Mouse (Mus musculus): ENCODE data around the gene 2210408I21Rik. TPM values are rescaled to one million over a fixed set of nuclear protein-coding genes. Genes with fewer than 3 reads are reported as not detected.
"Not testable (repeated sequence)": the region's sequence is repeated elsewhere in the genome, so short reads cannot be mapped to it uniquely, and the experiment has no call there.

2210408I21Rik gene
- not detected in 2 replicates for polyA plus RNA-seq (2012; ENCODE audit: insufficient read depth, insufficient read length, low replicate concordance, missing spikeins)

DNA sequence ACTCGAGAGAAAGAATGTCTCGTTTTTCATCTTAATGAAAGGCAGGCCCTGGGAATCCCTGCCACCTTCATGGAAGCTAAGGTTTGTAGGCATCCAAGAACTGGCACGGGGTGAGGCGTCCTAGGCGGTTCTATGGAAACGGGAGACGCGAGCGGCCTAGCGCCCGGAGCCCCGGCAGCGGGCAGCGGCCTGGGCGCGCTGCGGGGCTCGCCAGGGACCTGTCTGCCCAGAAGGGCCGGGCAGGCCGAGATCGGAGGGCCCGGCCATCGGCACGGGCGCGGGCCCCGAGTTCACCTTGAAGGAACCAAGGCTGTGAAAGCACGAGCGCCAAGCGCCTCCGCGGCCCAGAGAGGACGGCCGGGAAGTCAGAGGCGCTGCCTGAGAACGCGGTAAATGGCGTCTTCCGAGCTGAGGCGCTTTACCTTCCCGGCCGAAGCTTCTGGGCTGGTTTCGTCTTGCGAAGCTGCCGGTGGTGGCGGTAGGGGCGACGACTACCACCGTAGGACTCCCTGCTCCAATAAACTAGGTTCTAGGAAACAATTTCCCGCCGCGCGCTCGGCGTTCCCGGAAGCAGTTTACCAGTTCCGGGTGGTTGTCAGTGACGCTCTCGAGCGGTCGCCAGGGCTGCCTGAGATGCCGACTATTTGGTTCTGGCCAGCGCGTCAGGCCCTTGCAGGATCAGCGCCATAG, at the start of gene 2210408I21Rik, which contains the start of gene Slf1:
Gene 2210408I21Rik, plus strand, starts transcription at position 610 of the 690 bp plus-strand sequence.
Gene Slf1, minus strand, starts transcription at position 543 of the 690 bp plus-strand sequence.
- Histone ChIP-seq H3K4me3 (ENCODE audit: insufficient read depth, low read depth, low read length) (peak within 1 kb of the TSS; percentile 78), H3K27ac (ENCODE audit: insufficient read depth, low read depth, low read length) (peak within 1 kb of the TSS; percentile 54; the same call in 1 of the 2 replicates), H3K4me1 (ENCODE audit: control insufficient read depth, insufficient read depth, low read length) (no peaks in the 10 kb centered on the region)
- WGBS = under 1% methylated on average over 65 of the region's 65 CpGs
- TF ChIP-seq POLR2A (IDR thresholded peaks at IDR 0.05; ENCODE audit: insufficient read depth, low read depth, low read length) (0 out of 2 replicates have a peak, but pooled peaks have one; percentile 37), CTCF (IDR thresholded peaks at IDR 0.05; ENCODE audit: insufficient read depth, low read depth, low read length) (no peak)

- H3K27ac ChIP-seq (ENCODE audit: insufficient read depth, low read depth, low read length); H3K4me1 ChIP-seq (ENCODE audit: control insufficient read depth, insufficient read depth, low read length); H3K4me3 ChIP-seq (ENCODE audit: insufficient read depth, low read depth, low read length): not testable (repeated sequence)
- 97% methylated on average over 1 of the region's 1 CpGs for WGBS
These were observed 42.5 kb upstream of the 2210408I21Rik start for GRCm38 (mm10) chr13:77092876-77093275.

DNA sequence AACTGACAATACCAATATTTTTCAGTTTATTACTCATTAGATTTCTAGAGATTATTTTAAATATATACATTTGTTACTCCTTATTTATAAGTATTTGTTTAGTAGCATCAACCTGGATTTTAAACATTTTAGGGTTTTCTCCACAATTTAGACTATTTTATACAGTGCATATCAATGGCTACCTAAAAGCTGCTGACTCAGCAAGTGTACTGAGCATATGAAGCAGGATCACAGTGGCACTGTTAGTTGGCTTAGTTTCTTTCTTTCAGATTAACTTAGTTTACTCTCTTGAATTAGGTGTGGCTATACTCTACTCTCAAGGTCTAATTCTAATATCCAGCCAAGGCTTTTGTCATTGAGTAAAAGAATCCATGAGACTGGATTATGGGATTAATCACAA, 27.6 kb upstream of the 2210408I21Rik start:
- TF ChIP-seq POLR2A (IDR thresholded peaks at IDR 0.05; ENCODE audit: insufficient read depth, low read depth, low read length) = no peak
- no peak for TF ChIP-seq CTCF (IDR thresholded peaks at IDR 0.05; ENCODE audit: insufficient read depth, low read depth, low read length)
- no peaks in the 10 kb centered on the region for H3K4me1 ChIP-seq (ENCODE audit: control insufficient read depth, insufficient read depth, low read length)
- H3K27ac ChIP-seq (ENCODE audit: insufficient read depth, low read depth, low read length) = no peak overlapping the region
- no peak overlapping the region for H3K4me3 ChIP-seq (ENCODE audit: insufficient read depth, low read depth, low read length)

DNA sequence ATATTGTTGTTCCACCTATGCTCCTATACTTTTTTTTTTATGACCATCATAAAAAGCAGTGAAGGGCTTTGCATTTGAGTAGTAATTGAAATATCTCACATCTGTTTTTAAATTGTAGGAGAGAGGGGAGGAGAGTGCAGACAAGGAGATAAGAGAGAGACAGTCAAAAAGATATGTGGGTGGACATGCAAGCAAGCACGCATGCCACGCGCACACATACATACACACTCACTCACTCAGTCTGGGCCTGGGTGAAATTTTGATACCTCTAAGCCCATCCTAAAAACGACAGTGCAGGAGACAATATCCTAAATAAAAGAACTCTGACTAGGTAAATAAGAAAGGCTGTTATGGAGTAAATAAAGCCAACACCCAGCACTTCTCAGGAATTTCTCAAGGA, 16.6 kb upstream of the 2210408I21Rik start:
- 90% methylated on average over 4 of the region's 4 CpGs for WGBS
- H3K4me1 ChIP-seq (ENCODE audit: control insufficient read depth, insufficient read depth, low read length) = no peaks in the 10 kb centered on the region
- no peak overlapping the region for H3K4me3 ChIP-seq (ENCODE audit: insufficient read depth, low read depth, low read length)
- no peak overlapping the region for H3K27ac ChIP-seq (ENCODE audit: insufficient read depth, low read depth, low read length)
- TF ChIP-seq CTCF (IDR thresholded peaks at IDR 0.05; ENCODE audit: insufficient read depth, low read depth, low read length) (no peak), POLR2A (IDR thresholded peaks at IDR 0.05; ENCODE audit: insufficient read depth, low read depth, low read length) (no peak)

DNA sequence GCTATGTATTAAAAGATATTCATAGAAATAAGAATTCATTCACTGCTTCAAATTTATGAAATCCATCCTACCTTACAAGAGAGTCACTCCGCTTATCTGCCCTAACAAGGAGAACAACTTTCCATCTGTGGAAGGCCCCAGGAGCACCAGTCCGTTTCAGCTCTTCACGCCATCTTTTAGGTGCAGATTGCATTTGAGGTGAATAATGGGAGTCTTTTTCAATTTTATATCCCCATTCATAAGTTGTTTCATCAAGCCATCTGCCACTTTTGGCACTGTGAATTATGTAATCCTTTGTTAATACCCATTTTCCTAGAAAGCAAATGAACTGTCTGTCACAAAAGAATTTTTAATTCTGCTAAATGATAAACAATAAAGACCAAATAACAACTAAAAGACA, 10.2 kb upstream of the 2210408I21Rik start:
- 94% methylated on average over 3 of the region's 3 CpGs for WGBS
- no peak overlapping the region for H3K4me3 ChIP-seq (ENCODE audit: insufficient read depth, low read depth, low read length)
- TF ChIP-seq CTCF (IDR thresholded peaks at IDR 0.05; ENCODE audit: insufficient read depth, low read depth, low read length) (no peak), POLR2A (IDR thresholded peaks at IDR 0.05; ENCODE audit: insufficient read depth, low read depth, low read length) (no peak)
- no peaks in the 10 kb centered on the region for H3K4me1 ChIP-seq (ENCODE audit: control insufficient read depth, insufficient read depth, low read length)
- H3K27ac ChIP-seq (ENCODE audit: insufficient read depth, low read depth, low read length) = no peak overlapping the region

DNA sequence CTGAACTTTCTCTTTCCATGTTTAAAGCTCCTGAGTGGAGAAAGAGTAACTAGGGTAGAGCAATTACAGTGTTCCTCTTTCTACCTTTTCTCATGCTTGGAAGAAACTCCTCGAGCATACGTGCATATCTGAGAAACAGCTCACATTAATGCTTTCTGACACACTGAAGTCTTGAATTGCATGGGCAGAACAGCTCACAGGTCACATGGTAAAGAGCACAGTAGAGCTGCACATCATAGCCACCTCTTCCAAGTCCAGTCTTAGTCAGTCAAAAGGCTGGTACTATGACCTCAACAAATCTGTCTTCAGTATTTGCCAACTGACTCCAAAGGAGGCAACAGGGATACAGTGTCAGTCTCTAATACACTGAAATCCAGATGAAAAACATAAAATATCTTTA, 7.1 kb upstream of the 2210408I21Rik start:
- Histone ChIP-seq H3K4me3 (ENCODE audit: insufficient read depth, low read depth, low read length) (no peak overlapping the region), H3K4me1 (ENCODE audit: control insufficient read depth, insufficient read depth, low read length) (no peaks in the 10 kb centered on the region), H3K27ac (ENCODE audit: insufficient read depth, low read depth, low read length) (no peak overlapping the region)
- TF ChIP-seq POLR2A (IDR thresholded peaks at IDR 0.05; ENCODE audit: insufficient read depth, low read depth, low read length) (no peak), CTCF (IDR thresholded peaks at IDR 0.05; ENCODE audit: insufficient read depth, low read depth, low read length) (no peak)
- WGBS = 81% methylated on average over 2 of the region's 2 CpGs

- TF ChIP-seq CTCF (IDR thresholded peaks at IDR 0.05; ENCODE audit: insufficient read depth, low read depth, low read length) = no peak
- no peak for TF ChIP-seq POLR2A (IDR thresholded peaks at IDR 0.05; ENCODE audit: insufficient read depth, low read depth, low read length)
- H3K4me3 ChIP-seq (ENCODE audit: insufficient read depth, low read depth, low read length) = no peak overlapping the region
- no peak overlapping the region for H3K27ac ChIP-seq (ENCODE audit: insufficient read depth, low read depth, low read length)
- no peaks in the 10 kb centered on the region for H3K4me1 ChIP-seq (ENCODE audit: control insufficient read depth, insufficient read depth, low read length)
- WGBS = 79% methylated on average over 2 of the region's 2 CpGs
These were observed 4.2 kb upstream of the 2210408I21Rik start for GRCm38 (mm10) chr13:77131132-77131531.

- H3K27ac ChIP-seq (ENCODE audit: insufficient read depth, low read depth, low read length) = peak overlapping the region; percentile 54; the same call in 1 of the 2 replicates
- peak overlapping the region; percentile 78 for H3K4me3 ChIP-seq (ENCODE audit: insufficient read depth, low read depth, low read length)
- no peaks in the 10 kb centered on the region for H3K4me1 ChIP-seq (ENCODE audit: control insufficient read depth, insufficient read depth, low read length)
- TF ChIP-seq CTCF (IDR thresholded peaks at IDR 0.05; ENCODE audit: insufficient read depth, low read depth, low read length) (no peak), POLR2A (IDR thresholded peaks at IDR 0.05; ENCODE audit: insufficient read depth, low read depth, low read length) (0 out of 2 replicates have a peak, but pooled peaks have one; percentile 3)
- 0% methylated on average over 11 of the region's 11 CpGs for WGBS
These were observed 261 bp downstream of the 2210408I21Rik start for GRCm38 (mm10) chr13:77135621-77135981.

DNA sequence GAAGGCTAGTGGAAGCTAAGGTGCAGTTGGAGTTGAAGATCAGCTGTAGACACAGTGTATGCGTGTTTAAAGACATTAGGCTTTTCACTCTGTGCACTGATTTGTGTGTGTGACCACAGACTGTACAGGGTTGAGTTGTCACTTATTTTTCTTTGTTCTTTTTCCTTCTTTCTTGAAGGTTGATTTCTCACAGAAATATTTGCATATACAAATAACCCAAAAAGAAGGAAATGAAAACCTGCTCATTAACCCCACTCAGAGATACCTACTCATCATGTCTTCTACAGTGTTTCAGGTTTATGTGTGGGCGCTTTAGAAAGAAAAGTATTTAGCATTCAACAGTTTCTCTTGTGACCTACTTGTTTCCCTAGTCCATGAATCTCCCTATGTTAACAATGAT, 5.5 kb downstream of the 2210408I21Rik start:
- WGBS = 90% methylated on average over 2 of the region's 2 CpGs
- Histone ChIP-seq H3K27ac (ENCODE audit: insufficient read depth, low read depth, low read length) (no peak overlapping the region), H3K4me1 (ENCODE audit: control insufficient read depth, insufficient read depth, low read length) (no peaks in the 10 kb centered on the region), H3K4me3 (ENCODE audit: insufficient read depth, low read depth, low read length) (no peak overlapping the region)
- TF ChIP-seq CTCF (IDR thresholded peaks at IDR 0.05; ENCODE audit: insufficient read depth, low read depth, low read length) (no peak), POLR2A (IDR thresholded peaks at IDR 0.05; ENCODE audit: insufficient read depth, low read depth, low read length) (no peak)
